Mouse (Mus musculus): ENCODE results near the gene Nrxn1.

Gene Nrxn1

GRCm38 (mm10) chr17:91093042-91093080 lies at the start of gene Nrxn1:
TSS of gene Nrxn1 (minus strand) at chr17:91093071.
- DNase-seq (ENCODE audit: low spot score): no peak

DNA sequence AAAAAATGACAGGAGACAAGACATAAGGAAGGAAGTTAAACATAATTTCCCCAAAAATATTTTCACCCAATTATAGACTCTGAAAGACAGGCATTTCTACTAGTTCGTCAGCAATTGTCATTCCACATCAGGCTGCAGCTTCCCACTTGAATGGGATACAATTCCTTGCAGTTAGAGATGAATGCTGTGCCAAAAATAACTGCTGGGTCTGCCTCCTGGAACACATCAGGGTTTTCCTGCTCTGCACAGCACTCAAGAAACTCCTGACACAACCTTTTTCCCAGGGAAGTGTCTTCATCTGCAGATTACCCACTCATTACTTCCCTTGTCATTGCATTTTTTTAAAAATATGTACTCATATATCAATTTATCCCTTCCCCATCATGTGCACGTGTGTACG lies 44.0 kb upstream of the Nrxn1 start:
- DNase-seq (ENCODE audit: low spot score): no peak

DNA sequence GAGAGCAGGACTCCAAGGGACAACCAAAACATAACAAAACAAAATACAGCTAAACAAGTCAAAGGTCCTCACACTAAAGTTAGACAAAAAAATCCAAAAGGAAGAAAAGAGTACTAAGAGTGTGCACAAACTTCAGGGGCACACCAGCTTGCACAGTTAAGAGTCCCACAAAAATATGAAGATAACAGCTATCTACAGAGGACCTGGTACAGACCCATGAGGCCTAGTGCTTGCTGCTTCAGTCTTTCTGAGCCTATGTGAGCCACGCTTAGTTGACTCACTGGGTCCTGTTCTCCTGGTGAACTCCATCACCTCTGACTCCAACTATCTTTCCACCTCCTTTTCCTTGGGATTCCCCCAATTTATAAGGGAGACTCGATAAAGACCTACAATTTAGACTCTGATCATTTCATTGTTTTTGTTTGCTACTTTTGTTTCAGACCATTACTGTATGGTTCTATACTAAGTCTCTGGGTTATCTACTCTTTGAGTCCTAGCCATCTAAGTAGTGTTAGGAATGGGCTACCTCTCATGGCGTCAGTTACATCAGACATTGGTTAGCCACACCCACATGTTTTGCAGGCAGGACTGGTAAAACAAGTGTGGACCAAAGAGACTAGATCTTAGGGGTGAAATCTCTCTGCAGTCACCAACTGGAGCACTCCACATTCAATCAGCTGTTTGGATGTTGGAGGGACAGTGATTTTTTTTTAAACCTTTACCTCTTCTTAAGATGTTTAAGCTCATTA lies 20.2 kb upstream of the Nrxn1 start:
- no peak for DNase-seq (ENCODE audit: low spot score)

DNA sequence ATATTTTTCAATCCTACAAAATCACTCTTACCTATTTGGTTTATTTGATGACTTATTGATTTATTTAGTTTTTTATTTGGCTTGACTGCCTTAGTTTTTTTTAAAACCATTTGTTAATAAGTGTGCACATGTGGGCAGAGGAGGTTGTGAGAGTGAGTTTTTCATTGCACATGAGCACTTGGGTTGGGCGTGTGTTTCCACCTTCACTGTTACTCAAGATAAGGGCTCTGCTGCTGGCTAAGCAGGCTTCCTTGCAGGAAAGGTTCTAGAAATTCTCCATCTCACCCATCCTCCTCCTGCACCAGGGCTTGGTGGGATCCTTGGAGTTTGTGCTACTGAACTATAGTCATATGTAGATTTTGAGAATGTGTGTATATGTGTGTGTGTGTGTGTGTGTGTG lies 19.2 kb upstream of the Nrxn1 start:
- DNase-seq (ENCODE audit: low spot score): peak; percentile 4

DNA sequence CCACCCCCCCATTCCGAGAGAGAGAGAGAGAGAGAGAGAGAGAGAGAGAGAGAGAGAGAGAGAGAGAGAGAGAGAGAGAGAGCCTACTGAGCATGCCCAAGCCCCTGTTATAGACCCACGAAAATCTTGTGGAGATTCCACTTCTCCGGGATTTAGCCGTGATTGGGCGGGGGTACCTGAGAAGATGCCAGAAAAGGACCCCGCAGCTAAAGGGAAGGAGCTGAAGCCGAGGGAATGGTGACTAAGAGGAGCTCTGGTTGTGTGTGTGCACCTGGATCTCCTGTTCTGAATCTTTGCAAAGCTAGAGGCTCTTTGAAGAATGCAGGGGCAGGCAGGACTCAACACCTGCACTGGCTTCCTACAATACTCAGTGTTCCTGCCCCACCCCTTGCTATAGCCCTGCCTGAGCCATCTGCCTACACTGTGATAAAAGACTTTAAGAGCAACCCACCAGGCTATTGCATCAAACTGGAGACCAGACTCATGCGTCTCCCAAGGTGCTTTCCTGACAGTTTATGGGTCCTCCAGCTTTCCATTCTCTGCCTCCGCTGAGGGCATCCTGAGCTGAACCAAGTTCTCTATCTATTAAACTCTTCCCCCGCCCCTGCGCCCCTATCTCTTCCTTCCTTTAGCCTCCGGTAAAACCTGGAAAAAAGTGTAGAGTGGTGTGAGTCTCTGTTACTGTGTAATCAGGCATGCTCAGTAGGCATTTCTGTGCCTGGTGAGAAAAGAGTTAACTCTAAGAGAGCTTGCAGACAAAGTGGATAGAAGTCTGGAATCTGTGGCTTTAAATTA lies 407 bp upstream of the Nrxn1 start:
- no peak for DNase-seq (ENCODE audit: low spot score)

DNA sequence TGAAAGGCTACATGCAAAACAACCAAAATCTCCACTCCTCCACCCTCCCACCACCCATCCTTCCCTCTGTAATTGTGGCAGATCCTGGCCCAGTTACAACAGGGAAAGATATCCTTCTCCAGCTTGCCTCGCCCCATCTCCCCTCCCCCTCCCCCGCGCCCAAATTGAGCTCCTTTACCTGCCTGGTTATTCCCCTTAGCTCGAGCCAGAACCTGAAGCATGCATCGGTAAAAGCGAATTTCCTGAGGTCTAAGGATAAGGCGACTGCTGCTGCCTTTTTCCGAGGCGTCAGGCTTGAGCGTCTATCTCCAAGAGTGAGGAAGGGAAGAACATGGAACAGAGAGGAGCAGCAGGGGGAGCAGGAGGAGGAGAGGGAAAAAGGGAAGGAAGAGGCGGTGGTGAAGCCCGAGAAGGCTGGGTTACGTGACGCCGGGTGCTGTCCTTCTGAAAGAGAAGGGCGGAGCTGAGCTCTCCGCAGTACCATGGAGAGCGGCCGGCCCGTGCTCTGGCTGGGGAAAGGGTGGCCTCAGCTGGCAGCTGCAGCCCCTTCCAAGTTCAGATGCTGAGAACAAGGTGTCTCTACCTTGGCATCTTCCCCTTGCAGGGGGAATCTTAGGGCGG lies 340 bp downstream of the Nrxn1 start:
- no peak for DNase-seq (ENCODE audit: low spot score)

DNA sequence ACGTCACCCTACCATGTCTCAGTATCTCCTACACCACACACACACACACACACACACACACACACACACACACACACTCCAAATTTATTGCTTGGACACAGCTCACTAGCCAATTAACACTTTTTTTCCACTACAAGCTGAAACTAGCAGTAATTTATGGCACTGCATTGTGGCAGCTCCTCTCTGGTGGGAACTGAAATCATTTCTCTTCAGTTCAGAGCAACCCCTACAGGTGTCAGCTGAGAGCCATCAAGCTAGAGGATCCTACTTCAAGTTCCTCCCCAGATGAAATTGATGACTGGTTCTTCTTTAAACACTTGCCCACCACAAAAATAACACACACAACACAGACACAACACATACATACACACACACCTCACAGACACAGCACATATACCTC lies 2.2 kb downstream of the Nrxn1 start:
- no peak for DNase-seq (ENCODE audit: low spot score)

DNA sequence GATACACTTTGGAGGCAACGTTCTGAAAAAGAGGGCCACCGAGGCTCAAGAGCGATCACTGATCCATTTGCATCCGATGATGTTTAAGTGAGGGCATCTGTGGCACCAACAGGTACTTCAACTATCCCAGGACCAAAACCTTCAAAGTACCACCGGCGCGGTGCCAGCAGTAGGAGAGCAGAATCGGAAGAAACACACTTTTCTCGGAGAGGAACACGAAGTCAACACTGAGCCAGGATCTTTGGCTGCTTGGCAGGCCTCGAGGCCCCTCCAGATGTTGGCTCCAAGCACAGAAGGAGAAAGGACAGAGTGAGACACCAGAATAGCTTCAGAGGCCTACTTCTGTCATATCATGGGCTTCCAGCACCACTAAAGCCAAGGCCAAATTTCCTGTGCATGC lies 3.9 kb downstream of the Nrxn1 start:
- no peak for DNase-seq (ENCODE audit: low spot score)

DNA sequence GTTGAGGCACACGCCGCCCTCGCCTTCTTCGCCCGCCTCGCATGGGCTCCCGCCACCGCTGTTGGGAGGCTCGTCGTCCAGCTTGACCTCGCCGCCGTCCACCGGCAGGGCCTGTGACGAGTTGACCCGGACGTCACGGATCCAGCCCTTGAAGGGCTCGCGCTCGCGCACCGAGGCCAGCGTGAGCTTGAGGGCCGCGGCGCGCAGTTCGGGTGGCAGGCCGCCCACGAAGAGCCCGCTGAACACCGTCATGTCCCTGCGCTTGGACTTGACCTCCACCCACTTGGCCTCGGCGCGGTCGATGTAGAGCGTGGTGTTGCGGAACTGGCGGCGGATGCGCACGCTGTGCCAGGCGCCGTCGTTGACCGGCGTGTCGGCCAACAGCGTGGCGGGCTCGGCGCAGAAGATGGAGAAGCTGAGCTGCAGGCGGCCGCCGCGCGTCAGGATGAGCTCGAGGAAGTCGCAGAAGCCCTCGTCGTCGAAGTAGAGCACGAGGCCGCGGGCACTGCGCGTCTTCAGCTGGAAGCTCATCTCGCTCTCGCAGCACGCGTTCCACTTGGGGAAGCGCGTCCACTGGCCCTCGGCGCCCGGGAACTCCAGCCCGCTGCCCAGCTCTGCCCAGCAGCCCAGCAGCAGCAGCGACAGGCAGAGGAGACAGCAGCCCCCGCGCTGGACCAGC lies 4.7 kb downstream of the Nrxn1 start:
- no peak for DNase-seq (ENCODE audit: low spot score)

GRCm38 (mm10) chr17:91086412-91086811 lies 6.5 kb downstream of the Nrxn1 start:
- no peak for DNase-seq (ENCODE audit: low spot score)

DNA sequence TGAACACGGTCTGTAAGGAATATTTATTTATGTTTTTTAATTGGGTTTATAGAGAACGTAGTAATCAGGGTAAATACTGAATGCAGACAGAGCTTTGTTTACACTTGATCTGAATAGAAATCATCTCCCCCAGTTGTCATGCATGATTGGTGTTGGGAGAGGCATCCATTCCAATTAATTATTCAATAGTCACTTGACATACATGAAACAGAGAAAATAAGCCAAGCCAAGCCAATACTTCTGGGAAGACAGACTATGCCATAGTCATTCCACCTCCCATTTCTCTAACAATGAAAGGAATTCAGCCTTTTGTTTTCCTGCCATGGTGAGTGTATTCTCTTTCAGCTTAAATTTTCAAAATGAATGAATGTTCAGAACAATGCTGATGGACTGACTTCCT lies 7.5 kb downstream of the Nrxn1 start:
- DNase-seq (ENCODE audit: low spot score): no peak

GRCm38 (mm10) chr17:91079096-91079495 lies 13.8 kb downstream of the Nrxn1 start:
- no peak for DNase-seq (ENCODE audit: low spot score)

DNA sequence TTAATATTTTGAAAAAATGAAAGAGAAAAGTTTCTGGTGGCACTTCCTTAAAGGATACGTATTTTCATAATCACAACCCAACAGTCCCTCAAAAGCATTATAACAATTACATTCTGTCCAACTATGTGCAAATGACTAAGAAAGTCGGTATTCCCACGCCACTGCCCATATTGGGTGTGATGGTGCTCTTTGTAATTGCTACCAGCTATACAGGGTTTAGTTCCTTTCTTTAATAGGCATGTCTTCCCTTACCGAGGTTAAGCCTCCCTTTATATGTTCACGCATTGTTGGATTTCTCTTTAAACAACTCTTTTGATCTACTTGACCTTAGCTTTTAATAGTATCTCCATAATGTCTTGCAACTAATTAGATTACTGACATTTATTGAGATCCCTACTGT lies 18.1 kb downstream of the Nrxn1 start:
- no peak for DNase-seq (ENCODE audit: low spot score)

DNA sequence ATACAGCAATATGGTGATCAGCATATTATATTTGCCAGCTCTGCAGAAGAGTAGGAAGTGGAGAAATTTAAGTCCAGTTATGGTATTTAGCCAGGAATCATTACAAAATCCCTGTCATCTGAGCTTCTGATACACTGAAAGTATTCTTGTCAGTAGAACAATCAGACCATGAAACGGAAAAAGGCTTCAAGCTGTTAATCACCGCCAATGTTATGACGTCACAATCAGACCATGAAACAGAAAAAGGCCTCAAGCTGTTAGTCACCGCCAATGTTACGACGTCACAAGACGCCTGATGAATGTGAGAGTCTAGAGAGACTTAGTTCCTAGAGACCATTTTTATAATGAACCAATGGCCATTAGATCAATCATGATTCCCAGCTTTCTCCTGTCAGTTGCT lies 59.4 kb downstream of the Nrxn1 start:
- DNase-seq (ENCODE audit: low spot score): no peak

GRCm38 (mm10) chr17:91025061-91025623 lies 67.7 kb downstream of the Nrxn1 start:
- DNase-seq (ENCODE audit: low spot score): no peak

- DNase-seq (ENCODE audit: low spot score): no peak
Measured at GRCm38 (mm10) chr17:91007385-91008089, 85.3 kb downstream of the Nrxn1 start.

DNA sequence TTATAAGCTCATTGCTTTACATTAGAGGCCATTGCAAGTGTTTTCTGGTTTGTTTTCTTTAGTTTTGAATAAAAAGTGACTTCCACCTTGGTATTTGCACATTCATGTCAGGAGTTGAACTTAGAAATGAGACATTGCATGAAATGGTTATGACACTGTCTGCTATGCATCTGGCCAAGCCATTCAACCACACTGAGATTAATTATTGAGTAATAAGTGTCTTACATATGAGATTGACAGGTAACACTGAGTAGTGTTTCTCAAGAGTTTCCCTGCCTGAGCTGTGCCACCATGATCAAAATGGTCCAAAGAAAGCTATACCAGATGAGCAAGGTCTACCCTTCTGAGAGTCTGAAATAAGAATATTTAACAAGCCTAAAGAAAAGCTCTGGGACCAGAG lies 92.5 kb downstream of the Nrxn1 start:
- no peak for DNase-seq (ENCODE audit: low spot score)

DNA sequence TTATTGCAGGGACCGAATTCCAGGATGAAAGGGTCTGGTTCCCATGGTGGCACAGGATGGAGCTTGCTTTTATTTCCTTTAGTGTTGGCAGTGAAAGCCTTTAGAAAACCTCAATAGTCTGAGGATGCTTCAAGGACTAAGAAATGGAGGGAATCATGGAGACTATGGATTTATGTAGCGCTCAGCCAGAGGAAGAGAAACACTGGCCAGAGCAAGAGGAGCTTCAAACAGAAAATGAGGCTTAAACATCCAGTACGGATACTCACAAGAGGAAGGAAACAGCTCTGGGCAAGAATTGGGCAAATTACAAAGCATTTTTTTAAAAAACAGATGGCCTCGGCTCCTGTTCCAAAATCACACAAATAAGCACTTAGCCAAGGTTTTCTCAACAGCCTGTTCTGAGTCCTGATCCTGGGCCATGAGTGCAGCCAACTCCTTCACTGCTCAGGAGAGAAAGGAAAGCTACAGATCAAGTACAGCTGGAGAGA lies 93.2 kb downstream of the Nrxn1 start:
- DNase-seq (ENCODE audit: low spot score): no peak

DNA sequence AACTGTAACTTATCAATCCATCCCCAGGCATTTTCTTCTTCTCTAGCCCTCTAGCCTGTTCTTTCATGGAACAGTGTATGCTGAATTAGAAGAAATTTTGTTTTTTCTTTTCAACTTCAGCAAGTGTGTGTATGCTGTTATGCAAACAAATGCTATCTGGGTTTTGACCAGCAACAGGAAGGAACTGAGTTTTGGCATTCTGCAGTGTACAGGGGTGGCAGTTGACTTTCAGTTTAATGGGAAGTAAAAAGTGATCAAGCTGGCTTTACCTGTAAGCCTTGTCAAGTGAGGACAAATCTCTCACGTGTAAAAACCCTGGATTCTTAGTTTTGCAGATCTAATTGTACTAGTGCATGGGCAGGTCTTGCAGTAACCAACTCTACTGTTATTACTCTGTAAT lies 95.2 kb downstream of the Nrxn1 start:
- DNase-seq (ENCODE audit: low spot score): no peak

- no peak for DNase-seq (ENCODE audit: low spot score)
Measured at GRCm38 (mm10) chr17:90995436-90995835, 97.4 kb downstream of the Nrxn1 start.

GRCm38 (mm10) chr17:90994247-90994646 lies 98.6 kb downstream of the Nrxn1 start:
- DNase-seq (ENCODE audit: low spot score): no peak

DNA sequence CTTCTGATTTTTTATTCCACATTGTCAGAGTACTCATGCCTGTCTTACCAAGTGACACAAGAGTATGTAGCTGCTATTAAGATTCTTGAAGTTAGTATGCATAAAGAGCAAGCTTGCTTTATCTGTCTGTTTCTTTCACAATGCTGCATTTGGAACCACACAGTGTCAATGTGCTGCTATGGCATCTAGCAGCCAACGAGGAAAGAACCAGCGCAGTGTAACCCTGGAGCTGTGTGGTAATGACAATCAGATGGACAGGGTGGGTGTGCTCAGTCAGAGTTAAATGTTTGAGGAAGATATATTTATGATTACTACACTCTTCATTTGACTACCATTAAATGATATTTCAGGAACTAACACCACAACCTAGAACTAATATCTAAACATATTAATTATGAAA lies 102.1 kb downstream of the Nrxn1 start:
- DNase-seq (ENCODE audit: low spot score): no peak
